Mouse (Mus musculus) kidney, adult 18-20 months (tissue): Measurements from ENCODE around the gene Mfap4.

Experiments
- DNase-seq: peaks from one replicate; pipeline ENCODE4 v3.0.0; 2021

Mfap4 gene

DNA sequence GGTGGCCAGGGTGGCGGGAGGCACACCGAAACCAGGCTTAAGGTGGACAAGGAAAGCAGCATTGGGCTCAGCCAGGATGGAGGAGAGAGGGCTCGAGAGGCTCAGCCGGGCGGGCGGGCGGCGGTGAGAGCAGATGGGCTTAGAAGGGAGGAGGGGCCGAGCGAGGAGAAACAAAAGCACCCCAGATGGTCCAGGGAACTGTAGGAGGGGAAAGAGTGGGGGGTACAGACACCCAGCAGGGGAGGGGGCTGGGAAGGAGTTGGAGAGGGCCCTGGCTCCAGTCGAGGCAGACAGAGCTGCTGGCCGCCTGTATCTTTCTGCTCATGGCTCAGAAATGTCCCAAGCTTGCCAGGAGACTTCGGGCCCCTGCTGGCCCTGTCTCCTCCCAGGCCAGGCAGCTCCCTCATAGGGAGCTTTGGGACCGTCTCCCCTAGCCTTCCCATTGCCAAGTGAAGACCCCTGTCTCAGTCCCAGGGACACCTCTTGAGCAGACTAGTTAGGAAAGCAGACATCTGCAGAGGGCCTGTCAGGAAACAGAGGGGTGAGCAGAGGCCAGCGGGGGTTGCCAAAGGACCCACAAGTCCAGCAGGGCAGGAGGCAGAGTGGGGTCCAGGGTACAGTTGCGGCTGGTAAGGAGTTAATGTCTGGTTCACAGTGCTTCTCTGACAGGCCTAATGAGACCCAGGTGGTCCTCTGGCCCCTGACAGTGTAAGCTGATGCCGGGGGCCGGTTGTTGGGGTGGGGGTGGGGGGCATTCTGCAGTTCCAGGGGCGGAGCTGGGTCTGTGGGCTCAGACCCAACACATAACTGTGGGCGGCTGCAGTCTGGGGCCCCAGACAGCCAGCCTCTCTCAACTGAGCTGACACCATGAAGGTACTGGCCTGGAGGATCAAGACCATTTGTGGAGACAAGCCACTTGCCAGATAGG, at the start of gene Mfap4:
Mfap4 (plus strand) TSS at position 819 of the 928 bp plus-strand sequence.
- no peak for DNase-seq

DNA sequence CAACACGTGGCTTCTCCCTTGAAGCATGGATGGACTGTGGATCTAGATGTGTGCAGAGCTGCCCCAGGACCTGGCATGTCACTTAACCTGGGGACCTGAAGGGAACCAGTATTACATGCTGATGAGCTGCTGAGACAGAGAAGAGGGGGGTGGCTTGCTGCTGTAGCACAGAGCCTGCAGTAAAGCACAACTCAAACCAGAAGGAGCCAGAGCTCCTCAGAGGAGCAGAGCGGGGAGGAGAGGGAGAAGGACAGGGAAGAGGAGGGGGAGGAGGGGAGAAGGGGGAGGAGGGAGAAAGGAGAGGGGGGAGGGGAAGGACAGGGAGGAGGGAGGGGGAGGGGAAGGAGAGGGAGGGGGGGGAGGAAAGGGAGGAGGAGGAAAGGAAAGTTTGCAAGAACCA, 48.9 kb upstream of the Mfap4 start:
- no peak for DNase-seq

DNA sequence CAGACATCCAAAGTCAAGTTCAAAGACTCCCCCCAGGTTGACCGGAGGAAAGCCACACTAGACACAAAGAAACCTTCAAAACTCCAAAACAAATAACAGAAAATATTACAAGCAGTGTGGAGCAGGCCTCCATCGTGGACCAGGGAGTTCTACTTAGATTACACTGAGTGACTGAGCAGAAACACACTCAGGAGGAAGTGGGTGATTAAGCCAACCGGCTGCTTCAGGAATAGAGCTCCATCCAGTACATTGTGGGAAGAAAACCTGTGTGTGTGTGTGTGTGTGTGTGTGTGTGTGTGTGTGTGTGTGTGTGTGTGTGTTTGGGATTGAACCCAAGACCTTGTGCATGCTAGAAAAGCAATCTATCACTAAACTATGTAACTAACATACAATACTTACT, 46.1 kb upstream of the Mfap4 start:
- DNase-seq = no peak

DNA sequence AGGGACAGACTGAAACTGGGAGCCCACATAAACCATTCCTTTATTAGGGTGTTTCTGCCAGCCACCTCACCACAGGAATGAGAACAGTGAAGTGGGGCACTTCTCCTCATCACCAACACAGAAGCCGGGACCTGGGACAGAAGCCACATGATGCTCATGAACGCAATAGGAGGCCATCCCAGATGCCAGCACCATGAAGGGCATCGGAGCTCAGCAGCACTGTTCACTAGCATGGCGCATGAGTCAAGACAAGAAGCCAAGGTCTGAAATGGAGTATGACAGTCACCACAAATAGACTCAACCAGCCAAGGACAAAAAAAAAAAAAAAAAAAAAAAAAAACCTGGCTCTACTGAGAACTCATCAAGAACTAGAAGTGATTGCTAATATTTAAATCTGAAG, 44.8 kb upstream of the Mfap4 start:
- no peak for DNase-seq

- DNase-seq = no peak
Measured at GRCm38 (mm10) chr11:61441670-61442069, 43.6 kb upstream of the Mfap4 start.

DNA sequence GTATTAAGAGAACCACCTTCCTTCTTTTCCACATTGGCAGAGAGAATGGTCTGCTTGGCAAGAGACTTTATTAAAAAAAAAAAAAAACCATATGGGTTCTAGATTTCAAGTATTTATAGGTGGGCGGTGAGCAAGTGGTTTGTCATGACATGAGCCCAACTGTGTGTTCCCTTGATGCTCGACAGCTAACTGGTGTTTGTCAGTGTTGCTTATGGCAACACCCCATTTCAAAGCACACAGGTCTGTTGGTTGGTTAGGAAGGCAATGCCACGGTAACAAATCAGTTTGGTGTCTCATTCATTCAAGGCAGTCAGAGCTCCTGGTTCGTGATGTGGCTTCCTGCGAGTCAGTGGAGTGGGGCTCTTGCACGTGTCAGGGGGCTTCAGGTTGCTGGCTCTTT, 41.4 kb upstream of the Mfap4 start:
- no peak for DNase-seq

- no peak for DNase-seq
Measured at GRCm38 (mm10) chr11:61447296-61447695, 37.9 kb upstream of the Mfap4 start.

DNA sequence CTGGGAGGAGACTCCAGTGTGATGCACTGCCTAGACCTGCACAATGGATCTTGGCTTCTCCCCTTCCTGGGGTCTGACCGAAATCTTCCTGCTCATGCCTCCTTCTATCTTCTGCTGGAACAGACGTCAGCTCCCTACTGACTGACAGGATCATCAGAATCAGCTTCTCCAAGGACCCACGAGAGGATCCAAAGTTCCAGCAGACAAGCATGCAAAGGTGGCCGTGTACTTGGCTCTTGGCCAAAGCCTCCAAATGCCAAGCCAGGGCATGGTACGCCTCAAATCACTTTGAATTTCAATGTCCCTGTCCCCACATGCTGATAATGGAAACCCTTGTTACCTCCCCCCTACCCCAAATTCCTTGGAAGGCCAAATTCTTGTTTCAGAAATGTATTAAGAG, 37.2 kb upstream of the Mfap4 start:
- DNase-seq = no peak

- DNase-seq = no peak
Measured at GRCm38 (mm10) chr11:61448599-61449225, 36.5 kb upstream of the Mfap4 start.

- DNase-seq = no peak
Measured at GRCm38 (mm10) chr11:61449499-61450292, 35.5 kb upstream of the Mfap4 start.

DNA sequence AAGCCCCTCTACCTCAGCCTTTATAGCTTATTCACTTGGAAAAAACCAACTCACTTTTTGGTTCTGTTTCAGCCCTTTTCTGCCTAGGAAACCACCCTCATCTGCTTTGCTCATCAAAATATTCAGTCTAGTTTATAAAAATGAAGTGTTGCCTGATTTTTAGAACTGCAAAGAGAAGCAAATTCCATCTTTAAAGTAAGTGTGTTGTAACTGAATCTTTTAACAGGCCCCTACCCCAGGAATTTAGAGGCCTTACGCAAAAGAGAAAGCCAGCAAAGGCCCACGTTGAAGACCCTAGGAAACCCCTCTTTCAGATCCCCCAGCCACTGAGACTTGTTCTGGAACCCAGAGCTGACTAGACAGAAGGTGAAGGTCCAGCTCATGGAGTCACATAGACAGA, 21.2 kb upstream of the Mfap4 start:
- DNase-seq = no peak

DNA sequence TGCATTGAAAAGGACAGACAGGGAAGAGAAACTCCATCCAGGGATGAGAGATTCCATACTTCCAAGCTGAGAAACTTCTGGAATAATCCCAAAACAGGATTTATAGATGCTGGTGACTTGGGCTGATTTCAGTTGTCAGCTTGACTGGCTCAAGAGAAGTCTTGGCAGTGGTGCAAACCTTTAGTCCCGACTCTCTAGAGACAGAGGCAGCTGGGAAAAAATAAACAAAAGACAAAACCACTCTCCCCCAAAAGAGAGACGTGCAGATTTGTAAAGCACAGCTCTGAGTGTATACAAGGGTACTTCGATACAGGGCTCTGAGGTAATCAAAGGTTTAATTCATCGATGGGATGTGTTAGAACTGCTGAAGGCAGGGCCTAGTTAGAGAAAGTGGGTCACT, 19.8 kb upstream of the Mfap4 start:
- DNase-seq = no peak

GRCm38 (mm10) chr11:61468534-61468933, 16.7 kb upstream of the Mfap4 start:
- no peak for DNase-seq

- no peak for DNase-seq
Measured at GRCm38 (mm10) chr11:61469317-61469917, 15.8 kb upstream of the Mfap4 start.

DNA sequence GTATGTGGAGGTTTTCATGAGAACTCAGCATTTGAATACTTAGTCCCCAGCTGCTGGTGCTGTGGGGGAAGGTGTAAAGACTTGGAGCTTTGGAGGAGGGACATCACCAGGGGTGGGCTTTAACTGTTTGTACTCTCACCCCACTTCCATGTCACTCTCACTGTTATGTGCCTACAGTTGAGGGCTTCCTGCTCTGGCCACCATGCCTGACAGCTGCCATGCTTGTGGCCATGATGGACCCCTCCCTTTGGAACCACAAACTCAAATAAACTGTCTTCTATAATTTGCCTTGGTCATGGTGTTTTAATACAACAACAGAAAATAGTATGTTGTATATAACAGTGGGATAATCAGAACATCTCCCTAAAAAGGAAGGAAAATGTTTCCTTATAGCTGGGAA, 14.4 kb upstream of the Mfap4 start:
- DNase-seq = no peak

GRCm38 (mm10) chr11:61473630-61474029, 11.6 kb upstream of the Mfap4 start:
- no peak for DNase-seq

DNA sequence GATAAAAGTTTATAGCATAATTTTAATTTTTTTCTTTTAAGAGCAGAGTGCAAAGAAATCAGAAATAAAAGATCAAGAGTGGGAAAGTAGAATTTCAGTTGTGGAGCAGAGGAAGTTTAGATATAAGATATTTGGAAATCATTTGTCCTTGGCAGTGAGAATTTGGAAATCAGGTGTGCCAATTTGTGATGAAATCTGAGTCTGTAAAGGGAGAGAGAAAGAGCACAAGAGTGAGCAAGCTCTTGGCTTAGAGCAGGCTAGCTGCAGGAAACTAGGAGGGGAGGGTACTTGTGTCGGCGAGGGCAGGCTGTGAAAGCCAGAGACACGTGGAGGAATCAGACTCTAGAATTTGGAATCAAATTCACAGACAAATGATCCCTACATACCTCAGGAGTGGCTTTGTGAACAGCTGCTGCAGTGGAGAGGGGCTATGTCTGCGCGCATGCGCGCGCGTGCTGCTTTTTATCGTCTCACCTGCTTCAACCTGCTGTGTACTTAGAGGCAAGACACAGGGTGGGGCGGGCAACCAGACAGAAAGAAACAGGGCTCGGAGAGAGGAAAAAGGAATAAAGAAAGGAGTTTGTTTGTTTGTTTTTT, 8.3 kb upstream of the Mfap4 start:
- peak; percentile 51 for DNase-seq

- DNase-seq = no peak
Measured at GRCm38 (mm10) chr11:61477566-61478508, 7.4 kb upstream of the Mfap4 start.

DNA sequence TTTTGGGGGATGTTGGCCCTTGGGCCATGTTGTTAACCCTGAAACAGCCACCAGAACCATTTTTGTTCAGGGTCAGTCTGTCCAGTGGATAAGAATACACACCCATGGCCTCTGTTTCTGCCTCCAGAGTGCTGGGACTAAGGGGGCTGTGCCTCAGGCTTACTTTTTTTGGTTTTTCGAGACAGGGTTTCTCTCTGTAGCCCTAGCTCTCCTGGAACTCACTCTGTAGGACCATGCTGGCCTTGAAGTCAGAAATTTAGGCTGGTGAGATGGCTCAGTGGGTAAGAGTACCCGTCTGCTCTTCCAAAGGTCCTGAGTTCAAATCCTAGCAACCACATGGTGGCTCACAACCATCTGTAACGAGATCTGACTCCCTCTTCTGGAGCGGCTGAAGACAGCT, 6.4 kb upstream of the Mfap4 start:
- DNase-seq = no peak

DNA sequence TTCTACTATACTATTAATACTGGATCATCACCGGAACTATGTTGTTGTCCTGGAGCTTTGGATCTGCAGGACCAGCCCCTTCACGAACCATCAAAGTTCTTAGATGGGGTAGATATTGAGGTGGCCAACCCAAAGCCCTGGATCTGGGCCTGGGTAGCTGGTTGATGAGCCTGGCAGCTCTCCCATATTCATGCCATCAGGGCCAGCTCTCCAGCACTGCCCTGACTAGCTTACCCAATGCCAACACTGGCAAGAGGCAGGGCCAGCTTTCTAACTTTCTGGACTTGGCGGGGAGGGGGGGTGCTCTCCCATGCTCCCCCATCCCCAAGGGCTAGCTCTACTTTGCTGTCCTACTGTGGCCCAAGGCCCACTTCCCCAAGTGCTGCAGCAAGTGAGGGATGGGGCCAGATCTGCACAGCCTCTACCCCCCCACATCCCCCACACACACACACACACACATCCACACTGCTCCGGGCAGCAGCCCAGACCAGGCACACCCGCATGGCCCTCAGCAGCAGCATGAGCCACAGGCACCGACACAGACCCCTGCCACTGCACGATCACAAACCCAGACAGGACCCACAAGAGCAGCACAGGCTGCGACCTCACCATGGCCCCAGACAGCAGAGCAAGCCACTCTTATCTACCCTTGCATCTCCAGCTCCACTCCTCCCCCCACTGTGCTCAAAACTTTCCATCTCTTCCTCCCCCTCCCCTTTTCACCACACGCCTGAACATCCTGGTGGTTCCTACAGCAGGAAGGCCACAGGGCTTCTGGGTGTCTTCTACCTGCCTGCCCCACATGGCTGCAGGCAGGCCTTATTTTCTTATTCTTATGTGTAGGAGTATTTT, 3.8 kb upstream of the Mfap4 start:
- DNase-seq = no peak
